Mouse (Mus musculus) T-helper 2 cell (primary cell): Measurements from ENCODE around the gene Cpne7.

Source experiments
- in situ Hi-C: fragments of 300-600 bp; cut with MboI, MseI; formaldehyde crosslinking; loops from one replicate; pipeline ENCODE4 v1.15.1; 2025; ENCODE audit warnings: high pct_unique_total_duplicates

Gene Cpne7

DNA sequence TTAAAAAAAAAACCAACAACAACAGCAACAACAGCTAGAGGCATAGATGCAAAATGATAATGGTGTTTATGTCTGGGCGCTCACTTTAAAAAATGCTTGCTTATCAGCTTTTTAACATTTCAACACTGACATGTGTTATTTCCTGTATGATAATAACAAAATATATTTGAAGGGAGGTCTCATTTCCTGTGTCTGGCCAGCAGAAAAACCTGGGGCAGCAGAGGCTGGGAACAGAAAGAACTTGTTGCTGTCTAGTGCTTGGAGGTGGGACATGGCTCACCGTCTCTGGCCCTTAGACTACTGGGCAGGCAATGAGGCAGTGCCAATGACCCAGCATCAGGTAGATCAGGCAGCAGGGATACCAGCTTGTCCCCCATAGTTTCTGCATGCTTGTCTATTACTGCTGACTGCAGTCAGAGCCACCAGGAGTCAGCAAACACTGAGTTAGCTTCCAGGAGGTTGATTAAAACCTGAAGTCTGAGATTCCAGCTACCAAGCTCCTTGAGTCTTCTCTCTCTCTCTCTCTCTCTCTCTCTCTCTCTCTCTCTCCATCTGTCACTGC, 3.2 kb upstream of the Cpne7 start:
- in situ Hi-C loops, result no loop called here

GRCm38 (mm10) chr8:123114644-123115043, 2.5 kb upstream of the Cpne7 start:
- in situ Hi-C loops, result no loop called here

DNA sequence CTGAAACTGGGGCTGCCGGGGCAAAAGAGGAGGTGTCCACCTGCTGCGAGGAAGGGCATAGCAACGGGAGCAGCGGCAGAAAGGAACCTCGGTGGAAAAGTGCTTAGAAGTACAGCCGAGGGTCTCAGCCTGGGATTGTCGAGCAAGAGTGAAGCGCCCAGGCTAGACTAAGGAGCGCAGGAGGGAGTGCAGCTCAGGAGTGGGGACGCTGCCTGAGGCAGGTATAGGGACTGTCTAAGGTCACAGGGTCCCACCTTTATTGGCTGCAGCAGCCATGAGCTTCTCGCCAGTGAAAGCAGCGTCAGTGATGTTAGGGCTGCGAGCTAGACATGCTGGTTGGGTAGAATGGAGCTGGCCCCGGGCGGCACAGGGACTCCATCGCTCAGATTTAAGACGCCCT, 570 bp downstream of the Cpne7 start:
- in situ Hi-C loops, result no loop called here

DNA sequence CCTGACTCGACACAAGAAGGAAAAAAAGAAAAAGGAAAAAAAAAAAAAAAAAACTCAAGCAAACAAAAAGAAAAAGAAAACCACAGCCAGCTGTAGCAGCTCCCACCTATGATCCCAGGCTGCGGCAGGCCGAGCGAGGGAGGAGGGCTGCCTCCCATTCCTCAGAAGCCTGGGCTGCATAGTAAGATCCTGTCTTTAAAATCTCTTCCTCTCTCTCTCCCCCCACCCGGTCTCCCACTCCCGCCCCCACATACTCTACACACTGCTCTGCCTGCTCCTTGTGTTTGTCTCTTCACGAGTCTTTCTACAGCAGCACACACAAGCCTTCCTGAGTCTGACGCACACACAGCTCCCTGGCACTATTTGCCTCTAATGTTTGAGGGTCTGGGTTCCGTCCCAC, 4.9 kb downstream of the Cpne7 start:
- in situ Hi-C loops, result no loop called here

GRCm38 (mm10) chr8:123122670-123123069, 5.5 kb downstream of the Cpne7 start:
- in situ Hi-C loops, result no loop called here

GRCm38 (mm10) chr8:123126193-123126816, 9.1 kb downstream of the Cpne7 start:
- in situ Hi-C loops, result no loop called here

DNA sequence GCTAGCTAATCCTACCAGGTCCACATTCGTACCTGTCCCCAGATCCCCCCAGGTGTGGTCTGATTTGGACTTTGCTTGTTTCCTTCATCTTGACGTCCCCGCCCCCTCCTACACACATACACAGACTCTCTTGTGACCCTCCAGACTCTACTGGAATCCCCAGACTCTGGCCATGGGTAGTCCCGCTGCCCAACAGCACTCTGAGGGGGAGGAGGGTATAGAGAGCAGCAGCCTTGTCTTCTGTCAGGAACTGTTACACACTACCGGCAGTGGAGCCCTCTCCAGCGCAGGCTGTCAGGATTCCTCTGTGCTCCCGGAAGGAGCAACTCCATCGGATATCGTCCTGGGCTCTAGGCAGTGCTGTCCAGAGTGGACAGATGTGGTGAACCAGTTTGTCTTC, 13.9 kb downstream of the Cpne7 start:
- in situ Hi-C loops, result no loop called here

DNA sequence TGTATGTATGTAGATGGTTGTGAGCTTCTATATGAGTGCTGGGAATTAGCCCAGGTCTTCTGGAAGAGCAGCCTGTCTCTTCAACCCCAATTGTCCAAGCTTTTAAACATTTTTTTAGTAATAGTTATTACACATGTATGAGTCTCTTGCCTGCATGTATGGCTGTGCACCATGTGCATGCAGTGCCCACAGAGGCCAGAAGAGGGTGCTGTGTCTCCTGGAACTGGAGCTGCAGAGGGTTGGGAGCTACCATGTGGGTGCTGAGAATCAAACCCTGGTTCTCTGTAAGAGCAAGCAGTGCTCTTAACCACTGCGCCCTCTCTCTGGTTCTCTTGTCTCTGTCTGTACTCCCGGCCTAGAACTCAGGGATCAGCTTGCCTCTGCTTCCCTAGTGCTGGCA, 15.8 kb downstream of the Cpne7 start:
- in situ Hi-C loops, result no loop called here

GRCm38 (mm10) chr8:123134149-123134713, 17.1 kb downstream of the Cpne7 start:
- in situ Hi-C loops, result no loop called here

DNA sequence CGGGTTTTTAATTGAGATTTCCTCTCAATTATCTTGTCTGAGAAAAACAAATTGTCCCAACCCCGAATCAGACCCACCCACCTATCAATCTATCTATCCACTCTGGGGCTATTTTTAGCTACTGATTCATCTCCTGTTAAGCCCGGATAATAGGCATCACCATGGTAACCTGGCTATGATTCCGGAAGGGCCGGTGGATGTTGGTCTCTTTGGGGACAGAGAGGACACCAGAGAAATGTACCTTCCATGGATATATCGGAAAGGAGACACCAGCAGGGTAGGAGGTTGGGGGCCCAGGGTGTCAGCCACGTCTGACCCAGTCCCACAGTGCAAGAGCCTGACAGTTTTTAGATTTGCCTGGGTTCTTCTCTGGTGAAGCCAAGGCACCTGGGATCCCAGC, 18.2 kb downstream of the Cpne7 start:
- in situ Hi-C loops, result no loop called here

GRCm38 (mm10) chr8:123135806-123136205, 18.6 kb downstream of the Cpne7 start:
- in situ Hi-C loops, result no loop called here

DNA sequence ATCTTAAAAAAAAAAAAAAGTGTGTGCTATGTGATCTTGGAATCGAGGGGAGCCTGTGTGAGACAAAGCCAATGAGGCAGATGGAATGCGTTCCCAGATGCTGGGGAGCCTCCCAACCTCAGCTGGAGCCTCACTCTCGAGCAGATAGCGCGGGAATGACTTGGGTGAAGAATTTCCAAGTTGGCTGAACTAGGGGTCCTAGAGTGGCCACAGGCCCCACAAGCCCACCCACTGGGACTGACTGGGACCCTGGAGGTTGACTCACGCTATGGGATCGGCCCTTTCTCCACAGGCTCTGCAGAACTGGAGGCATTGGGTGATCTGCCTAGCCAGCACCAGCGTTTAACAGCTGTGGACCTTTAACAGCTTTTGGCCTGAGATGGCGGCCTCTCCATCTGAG, 19.1 kb downstream of the Cpne7 start:
- in situ Hi-C loops, result no loop called here

DNA sequence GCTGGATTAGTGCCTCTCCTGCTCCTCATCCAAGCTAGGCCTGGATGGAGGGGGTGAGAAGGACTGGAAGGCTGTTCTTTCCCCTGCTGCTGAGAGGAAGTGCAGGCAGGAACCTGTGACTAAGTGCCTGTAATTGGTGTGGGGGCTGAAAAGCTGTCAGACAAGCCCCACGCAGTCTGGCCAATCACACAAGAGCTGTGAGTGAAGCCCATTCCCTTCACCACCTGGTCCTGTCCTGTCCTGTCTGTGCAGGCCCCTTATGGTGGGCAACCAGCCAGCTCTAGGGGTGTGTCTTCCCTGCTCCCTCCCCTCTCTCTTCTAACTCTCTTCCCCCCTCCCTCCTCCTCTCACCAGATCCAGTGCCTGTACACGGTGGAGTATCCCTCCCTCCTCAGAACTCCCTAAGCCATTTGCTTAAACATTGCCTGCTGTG, 20.5 kb downstream of the Cpne7 start:
- in situ Hi-C loops, result no loop called here

DNA sequence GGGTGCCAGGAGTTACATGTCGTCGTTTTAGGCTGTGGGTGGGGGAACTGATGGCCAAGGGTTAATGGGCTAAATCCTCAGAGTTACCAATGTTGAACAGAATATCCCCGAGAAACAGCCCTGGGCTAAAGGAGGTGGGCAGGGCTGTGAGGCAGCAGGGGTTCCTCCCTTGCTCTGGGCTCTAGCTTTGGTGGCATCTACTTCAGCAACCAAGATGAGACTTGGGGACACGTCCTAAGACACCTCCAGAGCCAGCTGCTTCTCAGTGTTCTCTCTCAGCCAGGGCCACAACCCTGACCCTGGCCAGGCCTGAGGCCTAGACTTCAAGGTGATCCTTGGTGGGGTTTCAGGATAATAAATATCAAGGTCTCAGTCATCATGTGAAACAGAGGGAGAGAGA, 21.6 kb downstream of the Cpne7 start:
- in situ Hi-C loops, result no loop called here

- in situ Hi-C loops, result loop anchor here (5.0 kb wide), 1 partner anchor 45 kb away; the partner anchor contains the start of gene Dpep1
These were observed 24.7 kb downstream of the Cpne7 start for GRCm38 (mm10) chr8:123141741-123142462.

DNA sequence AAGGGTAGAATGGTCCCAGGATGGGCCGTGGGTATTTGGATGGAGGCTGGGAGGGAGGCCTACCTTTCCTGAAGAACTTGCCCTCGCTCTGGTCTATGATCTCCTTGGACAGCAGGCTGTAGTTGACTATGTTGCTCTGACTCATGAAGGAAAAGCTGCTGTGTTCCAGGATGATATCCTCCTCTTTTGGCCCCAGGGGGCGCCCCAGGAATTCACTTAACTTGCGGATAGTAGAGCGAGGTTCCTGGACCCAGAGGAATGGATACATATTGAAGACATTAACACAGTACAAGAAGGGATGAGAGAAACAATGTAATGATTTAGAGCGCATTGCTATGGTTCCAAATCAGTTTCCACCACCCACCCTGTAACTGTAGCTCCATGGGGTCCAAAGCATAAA, 28.1 kb downstream of the Cpne7 start:
- in situ Hi-C loops, result no loop called here

- in situ Hi-C loops, result no loop called here
These were observed 29.2 kb downstream of the Cpne7 start for GRCm38 (mm10) chr8:123146390-123146789.

DNA sequence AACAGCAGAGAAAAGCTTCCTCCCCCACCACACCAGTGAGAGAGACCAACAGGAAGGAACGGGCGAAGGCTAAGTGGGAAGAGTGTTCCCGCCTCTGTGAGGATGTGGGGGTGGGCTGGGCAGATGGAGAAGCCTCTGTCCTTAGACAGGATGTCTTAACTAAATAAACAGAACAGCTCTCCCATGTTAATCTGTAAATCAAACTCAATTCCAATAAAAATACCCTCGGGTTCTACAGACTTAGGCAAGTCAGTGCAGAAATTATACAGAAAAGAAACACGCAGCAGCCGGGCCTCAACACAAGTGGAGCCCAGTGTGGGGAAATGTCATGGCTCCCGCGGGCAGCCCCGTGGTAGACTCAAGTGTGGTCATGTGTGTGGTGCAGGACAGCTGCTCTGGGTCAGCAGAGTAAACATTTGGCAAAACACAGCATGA, 33.6 kb downstream of the Cpne7 start:
- in situ Hi-C loops, result no loop called here

DNA sequence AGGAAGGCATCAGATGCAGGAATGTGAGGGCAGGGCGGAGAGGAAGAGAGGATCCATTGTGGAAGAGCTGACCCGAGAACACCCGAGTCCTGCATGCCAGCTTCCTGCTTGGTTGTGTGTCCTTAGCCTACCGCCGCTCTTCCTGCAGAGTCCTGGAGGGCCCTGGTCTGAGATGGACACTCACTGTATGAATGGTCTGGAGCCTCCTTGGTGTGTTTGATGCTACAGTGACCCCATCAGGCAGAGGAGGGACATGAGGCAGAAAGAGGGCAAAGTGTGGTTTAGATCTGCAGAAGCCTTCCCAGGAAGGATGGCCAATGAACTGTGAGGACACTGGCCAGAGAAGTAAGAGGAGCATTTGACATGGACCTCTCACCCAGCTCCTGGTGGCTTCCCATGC, 38.0 kb downstream of the Cpne7 start:
- in situ Hi-C loops, result no loop called here

GRCm38 (mm10) chr8:123156070-123156773, 39.0 kb downstream of the Cpne7 start:
- in situ Hi-C loops, result no loop called here

DNA sequence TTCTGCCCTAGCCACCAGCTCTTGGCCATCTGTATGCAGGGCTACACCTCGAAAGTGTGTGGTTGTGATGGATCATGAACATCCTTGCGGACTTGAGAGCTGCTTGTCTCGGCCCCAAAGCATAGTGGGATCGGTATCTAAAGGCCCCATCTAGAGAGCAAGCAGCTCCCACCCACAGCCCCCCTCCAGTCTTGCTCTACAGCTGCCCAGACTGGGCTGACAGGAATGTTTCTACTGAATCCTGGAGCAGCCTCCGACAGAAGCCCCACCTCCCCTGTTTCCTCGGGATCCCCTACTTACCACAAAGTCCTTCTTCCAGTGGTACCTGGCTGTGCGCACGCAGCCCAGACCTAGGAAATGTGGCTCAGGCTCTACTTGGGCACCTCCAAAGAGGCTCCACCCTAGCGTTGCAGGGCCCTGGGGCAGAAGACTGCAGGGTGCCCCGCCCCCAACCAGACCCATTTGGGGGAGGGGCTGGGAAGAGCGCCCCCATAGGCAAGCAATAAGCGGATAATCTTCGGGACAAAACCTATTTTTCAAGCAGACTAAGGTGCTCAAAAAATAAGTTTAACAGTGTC, 40.8 kb downstream of the Cpne7 start, which contains the start of gene Sult5a1:
TSS of gene Sult5a1 (minus strand) at position 428 of the 578 bp plus-strand sequence.
- in situ Hi-C loops, result no loop called here

DNA sequence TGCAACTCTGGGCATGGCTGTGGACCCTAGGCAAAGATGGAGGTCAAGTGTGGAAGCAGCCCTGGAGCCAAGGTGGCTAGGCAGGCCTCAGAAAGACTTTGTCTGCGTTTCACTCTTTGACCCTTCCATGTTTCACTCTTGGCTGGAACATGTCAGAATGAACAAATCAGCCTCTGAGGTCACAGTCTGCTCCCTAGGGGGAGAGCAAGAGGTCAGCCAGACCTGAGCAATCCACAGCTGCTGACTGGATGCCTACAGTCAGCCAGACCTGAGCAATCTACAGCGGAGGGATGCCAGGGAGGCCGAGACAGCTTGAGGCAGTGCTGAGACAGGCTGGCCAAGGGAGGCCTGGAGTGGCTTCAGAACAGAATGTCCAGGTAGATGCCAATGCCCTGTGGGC, 64.2 kb downstream of the Cpne7 start:
- in situ Hi-C loops, result no loop called here
